Mouse (Mus musculus) cortical plate, adult 2 months (tissue): ENCODE data around the gene B430306N03Rik.
"Not testable (repeated sequence)": the region's sequence is repeated elsewhere in the genome, so short reads cannot be mapped to it uniquely, and the experiment has no call there.

Source experiments
- CTCF ChIP-seq: fragments of 200-500 bp; IDR thresholded peaks from 2 replicates; pipeline ENCODE4 v1.5.1; 2011; ENCODE audit warnings: mild to moderate bottlenecking, control low read depth, low read length; ENCODE audit not compliant: insufficient read depth; ENCODE audit errors: extremely low read depth
- POLR2A ChIP-seq: fragments of 200-500 bp; IDR thresholded peaks from 2 replicates; pipeline ENCODE4 v1.6.1; 2011; ENCODE audit warnings: mild to moderate bottlenecking, low read length, control low read depth; ENCODE audit not compliant: insufficient read depth; ENCODE audit errors: extremely low read depth

DNA sequence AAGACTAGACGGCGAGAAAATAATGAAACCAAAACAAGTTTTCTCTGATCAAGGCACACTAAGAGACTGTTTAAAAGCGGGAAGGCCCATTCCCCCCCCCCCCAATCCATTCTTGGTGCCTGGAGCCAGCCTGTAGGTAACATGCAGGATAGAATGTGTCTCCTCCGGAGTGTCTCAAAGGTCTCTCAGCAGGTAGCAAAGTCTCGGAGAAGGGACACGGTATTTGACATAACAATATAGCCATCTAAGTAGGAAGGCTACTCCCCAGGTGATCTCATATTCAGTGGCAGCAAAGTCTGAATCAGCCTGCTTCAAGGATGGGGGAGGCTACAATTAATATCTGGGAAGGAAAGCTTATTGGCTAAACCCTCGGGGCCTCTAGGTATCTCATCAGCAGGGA lies 37.0 kb downstream of the B430306N03Rik start:
- TF ChIP-seq CTCF, POLR2A: not testable (repeated sequence)
